Mouse (Mus musculus) ES-E14 (cell line): ENCODE data around the gene Lrrc42. TPM values are rescaled to one million over a fixed set of nuclear protein-coding genes. Genes with fewer than 3 reads are reported as not detected.

Experiments
- DNase-seq: peaks from one replicate; pipeline ENCODE4 v3.0.0-alpha.2; 2013; ENCODE audit warnings: low read depth, low spot score
- H3K27ac ChIP-seq: 2 replicates; pipeline ENCODE4 v1.5.1; 2012; ENCODE audit warnings: low read depth, mild to moderate bottlenecking, low read length, moderate library complexity, mixed read lengths; ENCODE audit not compliant: poor library complexity, insufficient read depth, severe bottlenecking
- H3K36me3 ChIP-seq: 2 replicates; pipeline ENCODE4 v1.6.1; 2012; ENCODE audit warnings: mild to moderate bottlenecking, low read length, moderate library complexity, mixed read lengths; ENCODE audit not compliant: control insufficient read depth, poor library complexity, insufficient read depth, severe bottlenecking
- H3K4me1 ChIP-seq, 2 experiments: fragments of 150-350 bp in 1 of 2; sonication (generic) in 1 of 2; 2 replicates each; pipeline ENCODE4 v1.6.1; 2012; ENCODE audit warnings: low read length in 2 of 2, mild to moderate bottlenecking in 1 of 2, mixed read lengths in 1 of 2; ENCODE audit not compliant: control insufficient read depth in 2 of 2, insufficient read depth in 2 of 2, poor library complexity in 1 of 2
- H3K4me3 ChIP-seq, 2 experiments: fragments of 150-350 bp in 1 of 2; sonication (generic) in 1 of 2; 2 replicates each; pipeline ENCODE4 v1.5.1; 2012; ENCODE audit warnings: low read length in 2 of 2, low read depth in 1 of 2, mild to moderate bottlenecking in 1 of 2, mixed read lengths in 1 of 2; ENCODE audit not compliant: insufficient read depth in 1 of 2, poor library complexity in 1 of 2, severe bottlenecking in 1 of 2
- H3K9ac ChIP-seq: 2 replicates; pipeline ENCODE4 v1.6.1; 2012; ENCODE audit warnings: low read depth, mild to moderate bottlenecking, low read length, mixed read lengths; ENCODE audit not compliant: poor library complexity, insufficient read depth, severe bottlenecking
- H3K9me3 ChIP-seq: fragments of 150-350 bp; sonication (generic); 2 replicates; pipeline ENCODE4 v1.6.1; 2012; ENCODE audit warnings: low read depth, mild to moderate bottlenecking, low read length; ENCODE audit not compliant: control insufficient read depth, insufficient read depth
- CHD2 ChIP-seq: IDR thresholded peaks from 2 replicates; pipeline ENCODE4 v1.6.1; 2014; ENCODE audit warnings: mild to moderate bottlenecking, low read depth, low read length, inconsistent platforms
- HCFC1 ChIP-seq: IDR thresholded peaks from 2 replicates; pipeline ENCODE4 v1.6.1; 2012; ENCODE audit warnings: low read length, inconsistent platforms, borderline replicate concordance; ENCODE audit not compliant: insufficient read depth
- MAFK ChIP-seq: IDR thresholded peaks from 2 replicates; pipeline ENCODE4 v1.6.1; 2014; ENCODE audit warnings: mild to moderate bottlenecking, low read depth, low read length, inconsistent platforms; ENCODE audit not compliant: insufficient read depth
- ZC3H11A ChIP-seq: IDR thresholded peaks from 2 replicates; pipeline ENCODE4 v1.6.1; 2012; ENCODE audit warnings: low read depth, mild to moderate bottlenecking, inconsistent platforms, low read length, borderline replicate concordance
- ZNF384 ChIP-seq: IDR thresholded peaks from 2 replicates; pipeline ENCODE4 v1.6.1; 2012; ENCODE audit warnings: low read depth, low read length, inconsistent platforms
- in situ Hi-C, 2 experiments: fragments of 600-800 bp; cut with MboI; formaldehyde crosslinking; loops; one replicate each; pipeline ENCODE4 v1.15.1; 2025; ENCODE audit warnings: low sequenced_read_pairs in 2 of 2, inconsistent platforms in 1 of 2; ENCODE audit not compliant: unreplicated experiment in 2 of 2
- total RNA-seq: library from RNA; depleted of rRNA; stranded (reverse); fragments of 300-350 nt; gene quantifications from 2 replicates; pipeline ENCODE4 v1.2.3, GENCODE M21; 2012; rRNA removed

The Lrrc42 gene
- total RNA-seq, 1 experiment, result 24.0 TPM

- in situ Hi-C loops, result no loop called here
Measured at GRCm38 (mm10) chr4:107185703-107186102, 67.6 kb downstream of the Lrrc42 start.

More at GRCm38 (mm10) chr4:107185703-107186102, 67.6 kb downstream of the Lrrc42 start:
- Histone ChIP-seq H3K36me3 (peaks cover 4% of the 10 kb centered on the region), H3K27ac (no peak overlapping the region), H3K9me3 (no peaks in the 10 kb centered on the region), H3K4me3 (no peak overlapping the region), H3K9ac (no peak overlapping the region), H3K4me1 (peaks cover 0 to 5% of the 10 kb centered on the region in 2 experiments; a peak in 3 of 4 replicates)
- no peak for DNase-seq
- TF ChIP-seq HCFC1 (no peak), CHD2 (no peak), MAFK (no peak), ZC3H11A (no peak), ZNF384 (no peak)

Other genes with a start within 250 kb of the Lrrc42 start
- gene Mrpl37, start 186.7 kb downstream of the Lrrc42 start, total RNA-seq, result 59.2 and 60.1 TPM in 2 replicates
- gene Cyb5rl, start 186.5 kb downstream of the Lrrc42 start, total RNA-seq, result 8.8 and 9.3 TPM in 2 replicates
- 0.09 and 0.32 TPM in 2 replicates for gene Cdcp2, start 156.6 kb downstream of the Lrrc42 start, total RNA-seq
- 249 and 298 TPM in 2 replicates for gene Tmem59, start 75.1 kb downstream of the Lrrc42 start, total RNA-seq
- 4.9 and 7.1 TPM in 2 replicates for gene Tceanc2, start 74.4 kb downstream of the Lrrc42 start, total RNA-seq
- gene Ldlrad1, start 44.4 kb downstream of the Lrrc42 start, total RNA-seq, result not detected in 2 replicates
- gene Hspb11, start 61 bp upstream of the Lrrc42 start, total RNA-seq, result 6.4 and 9.4 TPM in 2 replicates
- gene Dio1, start 53.6 kb upstream of the Lrrc42 start, total RNA-seq, result not detected in 2 replicates
- 31.6 and 34.5 TPM in 2 replicates for gene Yipf1, start 60.8 kb upstream of the Lrrc42 start, total RNA-seq
- 102 and 188 TPM in 2 replicates for gene Ndc1, start 114.3 kb upstream of the Lrrc42 start, total RNA-seq
- gene Glis1, start 181.1 kb upstream of the Lrrc42 start, total RNA-seq, result 0.98 and 1.7 TPM in 2 replicates